Mouse (Mus musculus): Measurements from ENCODE around the gene 4930562C15Rik. TPM values are rescaled to one million over a fixed set of nuclear protein-coding genes. Genes with fewer than 3 reads are reported as not detected.

Gene 4930562C15Rik
- polyA plus RNA-seq, 1 experiment = not detected

- no peaks in the 10 kb centered on the region for H3K27me3 ChIP-seq (ENCODE audit: control insufficient read depth, insufficient read depth, low read length)
- no peak overlapping the region for H3K4me3 ChIP-seq (ENCODE audit: extremely low read depth, insufficient read depth, insufficient read length)
- peaks cover 12% of the 10 kb centered on the region; the same call in 1 of the 2 replicates for H3K4me1 ChIP-seq (ENCODE audit: control insufficient read depth, insufficient read depth, insufficient read length)
- peaks cover 13% of the 10 kb centered on the region for H3K36me3 ChIP-seq (ENCODE audit: control insufficient read depth, insufficient read depth, low read length)
- TF ChIP-seq CTCF (IDR thresholded peaks at IDR 0.05; ENCODE audit: extremely low read depth, insufficient read depth, insufficient read length, insufficient replicate concordance) (no peak), POLR2A (IDR thresholded peaks at IDR 0.05; ENCODE audit: low read depth, low read length) (no peak)
- DNase-seq (ENCODE audit: low read depth in 1 of 2, low spot score in 2 of 2) = no peak
- WGBS = 79% methylated on average over 23 of the region's 23 CpGs
- H3K27ac ChIP-seq (ENCODE audit: insufficient read depth, low read length) = no peak overlapping the region
These were observed 40.2 kb downstream of the 4930562C15Rik start for GRCm38 (mm10) chr16:4875198-4876032.

DNA sequence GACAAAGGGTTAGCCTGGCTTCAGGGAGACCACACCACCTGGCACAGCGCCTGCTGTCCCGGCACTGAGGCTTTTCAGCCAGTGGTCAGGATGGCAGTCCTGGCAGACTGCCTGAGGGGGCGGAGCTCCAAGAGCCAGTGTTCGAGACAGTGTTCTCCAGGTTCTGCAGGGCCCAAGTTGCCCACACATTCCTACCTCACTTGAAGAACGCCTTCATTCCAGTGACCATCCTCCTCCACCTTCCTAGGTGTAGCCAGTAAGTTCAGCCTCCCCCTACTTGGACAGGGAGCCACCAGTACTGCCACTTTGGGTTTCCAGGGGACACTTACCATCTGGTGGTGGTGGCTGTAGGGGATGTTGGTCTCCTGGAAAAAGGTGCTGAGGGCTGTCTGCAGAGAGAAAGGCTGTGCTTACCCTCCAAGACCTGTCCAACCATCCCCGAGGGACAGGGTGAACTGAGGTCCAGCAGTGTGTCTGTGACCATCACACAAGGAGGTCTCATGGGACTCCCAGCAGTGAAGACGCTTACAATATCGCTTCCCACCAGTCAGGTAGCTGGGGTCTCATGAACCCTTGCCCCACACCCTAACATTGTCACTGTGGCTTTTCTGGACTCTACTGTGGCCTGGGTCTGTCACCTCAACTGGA, 40.9 kb downstream of the 4930562C15Rik start:
- 77% methylated on average over 8 of the region's 8 CpGs for WGBS
- peaks cover 12% of the 10 kb centered on the region; the same call in 1 of the 2 replicates for H3K4me1 ChIP-seq (ENCODE audit: control insufficient read depth, insufficient read depth, insufficient read length)
- H3K4me3 ChIP-seq (ENCODE audit: extremely low read depth, insufficient read depth, insufficient read length) = no peak overlapping the region
- TF ChIP-seq CTCF (IDR thresholded peaks at IDR 0.05; ENCODE audit: extremely low read depth, insufficient read depth, insufficient read length, insufficient replicate concordance) (no peak), POLR2A (IDR thresholded peaks at IDR 0.05; ENCODE audit: low read depth, low read length) (no peak)
- H3K27ac ChIP-seq (ENCODE audit: insufficient read depth, low read length) = no peak overlapping the region
- H3K27me3 ChIP-seq (ENCODE audit: control insufficient read depth, insufficient read depth, low read length) = no peaks in the 10 kb centered on the region
- DNase-seq (ENCODE audit: low read depth in 1 of 2, low spot score in 2 of 2) = no peak
- peaks cover 12% of the 10 kb centered on the region; the same call in 1 of the 2 replicates for H3K36me3 ChIP-seq (ENCODE audit: control insufficient read depth, insufficient read depth, low read length)

DNA sequence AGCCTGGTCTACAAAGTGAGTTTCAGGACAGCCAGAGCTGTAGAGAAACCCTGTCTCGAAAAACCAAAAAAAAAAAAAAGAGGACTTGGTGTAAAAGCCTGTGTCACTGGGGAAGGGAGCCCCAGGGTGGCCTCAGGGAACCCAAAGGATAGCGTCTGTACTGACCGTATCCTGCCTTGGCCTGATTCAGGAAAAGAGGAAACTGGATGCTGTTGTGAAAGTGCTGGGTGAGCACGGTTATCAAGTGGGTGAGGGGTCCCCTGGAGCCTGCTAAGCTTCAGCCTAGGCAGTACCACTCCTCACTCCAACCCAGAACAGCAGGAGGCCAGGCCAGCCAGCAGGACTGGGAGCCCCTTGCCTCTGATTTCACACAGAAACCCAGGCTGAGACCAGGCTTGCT, 42.0 kb downstream of the 4930562C15Rik start:
- TF ChIP-seq POLR2A (IDR thresholded peaks at IDR 0.05; ENCODE audit: low read depth, low read length) (no peak), CTCF (IDR thresholded peaks at IDR 0.05; ENCODE audit: extremely low read depth, insufficient read depth, insufficient read length, insufficient replicate concordance) (no peak)
- 67% methylated on average over 4 of the region's 4 CpGs for WGBS
- Histone ChIP-seq H3K4me1 (ENCODE audit: control insufficient read depth, insufficient read depth, insufficient read length) (peaks cover 14% of the 10 kb centered on the region; the same call in 1 of the 2 replicates), H3K36me3 (ENCODE audit: control insufficient read depth, insufficient read depth, low read length) (peaks cover 12% of the 10 kb centered on the region; the same call in 1 of the 2 replicates), H3K27me3 (ENCODE audit: control insufficient read depth, insufficient read depth, low read length) (no peaks in the 10 kb centered on the region), H3K27ac (ENCODE audit: insufficient read depth, low read length) (no peak overlapping the region), H3K4me3 (ENCODE audit: extremely low read depth, insufficient read depth, insufficient read length) (no peak overlapping the region)
- no peak for DNase-seq (ENCODE audit: low read depth in 1 of 2, low spot score in 2 of 2)

GRCm38 (mm10) chr16:4877701-4878100, 42.5 kb downstream of the 4930562C15Rik start:
- WGBS = 50% methylated on average over 3 of the region's 3 CpGs
- no peak for TF ChIP-seq CTCF (IDR thresholded peaks at IDR 0.05; ENCODE audit: extremely low read depth, insufficient read depth, insufficient read length, insufficient replicate concordance)
- TF ChIP-seq POLR2A (IDR thresholded peaks at IDR 0.05; ENCODE audit: low read depth, low read length) = no peak
- H3K27me3 ChIP-seq (ENCODE audit: control insufficient read depth, insufficient read depth, low read length) = no peaks in the 10 kb centered on the region
- H3K27ac ChIP-seq (ENCODE audit: insufficient read depth, low read length) = peak overlapping the region; percentile 56
- H3K4me3 ChIP-seq (ENCODE audit: extremely low read depth, insufficient read depth, insufficient read length) = peak overlapping the region; percentile 29; the same call in 1 of the 2 replicates
- DNase-seq (ENCODE audit: low read depth in 1 of 2, low spot score in 2 of 2) = no peak
- H3K4me1 ChIP-seq (ENCODE audit: control insufficient read depth, insufficient read depth, insufficient read length) = peaks cover 14% of the 10 kb centered on the region; the same call in 1 of the 2 replicates
- peaks cover 12% of the 10 kb centered on the region; the same call in 1 of the 2 replicates for H3K36me3 ChIP-seq (ENCODE audit: control insufficient read depth, insufficient read depth, low read length)

GRCm38 (mm10) chr16:4878192-4878885, 43.1 kb downstream of the 4930562C15Rik start:
- 5% methylated on average over 5 of the region's 5 CpGs for WGBS
- Histone ChIP-seq H3K27me3 (ENCODE audit: control insufficient read depth, insufficient read depth, low read length) (no peaks in the 10 kb centered on the region), H3K4me3 (ENCODE audit: extremely low read depth, insufficient read depth, insufficient read length) (peak overlapping the region; percentile 96), H3K27ac (ENCODE audit: insufficient read depth, low read length) (peak overlapping the region; percentile 97), H3K4me1 (ENCODE audit: control insufficient read depth, insufficient read depth, insufficient read length) (peaks cover 14% of the 10 kb centered on the region; the same call in 1 of the 2 replicates), H3K36me3 (ENCODE audit: control insufficient read depth, insufficient read depth, low read length) (peaks cover 12% of the 10 kb centered on the region; the same call in 1 of the 2 replicates)
- DNase-seq (ENCODE audit: low read depth in 1 of 2, low spot score in 2 of 2) = peak in 1 of 2 experiments; percentile 41
- TF ChIP-seq POLR2A (IDR thresholded peaks at IDR 0.05; ENCODE audit: low read depth, low read length) = no peak; the same call in 1 of the 2 replicates
- TF ChIP-seq CTCF (IDR thresholded peaks at IDR 0.05; ENCODE audit: extremely low read depth, insufficient read depth, insufficient read length, insufficient replicate concordance) = no peak

DNA sequence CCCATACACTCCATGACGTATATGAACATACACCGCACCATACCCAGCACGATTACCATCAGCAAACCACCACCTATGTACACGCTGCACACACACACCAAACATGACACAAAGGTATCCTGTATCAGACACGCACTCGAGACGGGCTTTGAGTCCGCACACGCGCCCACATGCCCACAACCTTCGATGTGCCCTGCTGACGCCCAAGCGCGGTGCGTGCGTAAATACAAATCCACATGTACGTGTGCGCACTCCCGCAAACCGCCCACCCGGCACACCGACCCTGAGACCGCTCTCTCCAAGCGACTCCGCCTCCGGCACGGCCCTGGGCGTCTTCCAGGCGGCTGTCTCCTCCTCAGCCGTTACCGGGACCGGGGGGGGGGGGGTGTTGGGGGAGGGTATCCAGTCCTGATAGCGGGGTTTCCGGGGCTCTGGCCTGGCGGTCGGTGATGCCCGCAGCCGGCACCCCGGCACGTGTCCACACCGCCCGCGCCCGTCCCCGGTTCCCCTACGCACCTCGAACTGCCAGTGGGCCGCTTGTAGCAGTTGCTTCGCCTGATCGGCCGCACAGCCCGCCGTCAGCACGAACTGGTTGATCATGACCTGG, 44.0 kb downstream of the 4930562C15Rik start:
- peak overlapping the region; percentile 96 for H3K4me3 ChIP-seq (ENCODE audit: extremely low read depth, insufficient read depth, insufficient read length)
- H3K27ac ChIP-seq (ENCODE audit: insufficient read depth, low read length) = peak overlapping the region; percentile 97
- H3K36me3 ChIP-seq (ENCODE audit: control insufficient read depth, insufficient read depth, low read length) = peaks cover 10% of the 10 kb centered on the region; the same call in 1 of the 2 replicates
- H3K4me1 ChIP-seq (ENCODE audit: control insufficient read depth, insufficient read depth, insufficient read length) = peaks cover 14% of the 10 kb centered on the region; the same call in 1 of the 2 replicates
- under 1% methylated on average over 42 of the region's 54 CpGs for WGBS
- TF ChIP-seq POLR2A (IDR thresholded peaks at IDR 0.05; ENCODE audit: low read depth, low read length) (no peak), CTCF (IDR thresholded peaks at IDR 0.05; ENCODE audit: extremely low read depth, insufficient read depth, insufficient read length, insufficient replicate concordance) (no peak)
- H3K27me3 ChIP-seq (ENCODE audit: control insufficient read depth, insufficient read depth, low read length) = no peaks in the 10 kb centered on the region
- DNase-seq (ENCODE audit: low read depth in 1 of 2, low spot score in 2 of 2) = peak in 1 of 2 experiments; percentile 58
